Mouse (Mus musculus): ENCODE data around the gene Sorcs2. TPM values are rescaled to one million over a fixed set of nuclear protein-coding genes. Genes with fewer than 3 reads are reported as not detected.
"Not testable (repeated sequence)": the region's sequence is repeated elsewhere in the genome, so short reads cannot be mapped to it uniquely, and the experiment has no call there.

Sorcs2 gene
- total RNA-seq, 2 experiments from 2014 or later: 10.5 to 11.4 TPM

DNA sequence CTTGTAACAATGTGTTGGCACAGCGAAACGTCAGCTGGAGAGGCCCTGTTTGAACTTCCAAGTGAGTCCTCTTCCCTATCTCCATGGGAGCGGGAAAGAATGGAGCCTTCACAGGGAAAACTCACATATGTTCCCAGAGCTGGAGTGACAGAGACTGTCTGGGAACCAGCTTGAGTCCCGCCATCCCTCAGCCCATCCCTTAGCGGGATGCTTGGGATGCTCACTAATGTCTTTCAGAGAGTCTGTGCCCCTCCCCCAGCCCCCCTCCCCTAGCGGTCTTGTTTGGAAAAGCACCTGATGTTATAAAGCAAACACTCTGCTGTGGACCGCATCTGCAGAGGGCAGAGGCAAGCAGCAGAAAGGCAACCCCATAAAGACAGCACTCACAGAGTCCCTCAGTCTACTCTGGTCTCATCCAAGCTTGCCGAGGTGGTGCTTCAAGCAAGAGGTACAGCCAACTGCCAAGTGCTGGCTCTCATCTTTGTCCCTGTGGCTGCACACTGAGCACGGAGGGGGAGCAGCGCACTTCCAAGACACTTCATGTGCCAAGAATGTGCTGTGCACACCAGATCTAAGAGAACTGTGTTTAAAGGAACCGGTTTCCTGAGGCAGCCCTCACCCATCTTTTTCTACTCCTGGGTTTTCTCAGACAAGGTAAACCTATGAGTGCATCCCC is 3.0 kb downstream of the Sorcs2 start:
- no peak for DNase-seq
- intact Hi-C loops (cut with DNase I): loop anchor here (5.0 to 10.0 kb wide), 2 partner anchors 173 to 510 kb away; no protein-coding TSS in a partner anchor

DNA sequence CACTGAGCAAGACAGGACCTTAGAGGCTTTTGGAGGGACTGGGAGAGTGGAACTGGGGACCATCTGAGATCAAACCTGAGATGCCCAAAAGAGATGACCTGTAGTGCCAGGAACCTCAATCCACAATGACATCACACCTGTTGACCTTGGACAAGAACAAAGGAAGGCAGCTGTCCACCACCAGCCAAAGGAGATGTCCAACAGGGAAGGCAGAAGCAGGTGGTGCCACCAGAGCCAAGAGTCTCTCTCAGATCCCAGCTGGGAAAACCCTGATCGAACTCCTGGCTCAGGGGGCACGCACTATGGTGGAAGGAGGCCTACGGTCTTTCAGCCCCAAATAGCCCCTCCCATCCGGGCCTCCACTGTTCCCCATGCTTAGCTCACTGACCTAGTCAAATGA is 6.2 kb downstream of the Sorcs2 start:
- no peak for DNase-seq
- intact Hi-C loops (cut with DNase I): loop anchor here (10.0 kb wide), 1 partner anchor 507 kb away; no protein-coding TSS in a partner anchor

DNA sequence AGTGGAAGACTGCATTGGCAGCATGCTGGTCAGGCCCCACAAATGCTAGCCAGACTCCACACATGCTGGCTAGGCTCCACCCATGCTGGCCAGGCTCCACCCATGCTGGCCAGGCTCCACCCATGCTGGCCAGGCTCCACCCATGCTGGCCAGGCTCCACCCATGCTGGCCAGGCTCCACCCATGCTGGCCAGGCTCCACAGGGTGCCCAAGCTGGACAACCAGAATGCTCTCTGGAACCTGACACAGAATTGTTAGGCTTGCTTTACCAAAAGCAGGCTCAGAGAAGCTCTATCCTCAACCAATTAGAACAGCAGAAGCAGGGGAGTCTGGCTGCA is 7.4 kb downstream of the Sorcs2 start:
- intact Hi-C loops (cut with DNase I): loop anchor here (10.0 kb wide), 1 partner anchor 506 kb away; no protein-coding TSS in a partner anchor
- not testable (repeated sequence) for DNase-seq

DNA sequence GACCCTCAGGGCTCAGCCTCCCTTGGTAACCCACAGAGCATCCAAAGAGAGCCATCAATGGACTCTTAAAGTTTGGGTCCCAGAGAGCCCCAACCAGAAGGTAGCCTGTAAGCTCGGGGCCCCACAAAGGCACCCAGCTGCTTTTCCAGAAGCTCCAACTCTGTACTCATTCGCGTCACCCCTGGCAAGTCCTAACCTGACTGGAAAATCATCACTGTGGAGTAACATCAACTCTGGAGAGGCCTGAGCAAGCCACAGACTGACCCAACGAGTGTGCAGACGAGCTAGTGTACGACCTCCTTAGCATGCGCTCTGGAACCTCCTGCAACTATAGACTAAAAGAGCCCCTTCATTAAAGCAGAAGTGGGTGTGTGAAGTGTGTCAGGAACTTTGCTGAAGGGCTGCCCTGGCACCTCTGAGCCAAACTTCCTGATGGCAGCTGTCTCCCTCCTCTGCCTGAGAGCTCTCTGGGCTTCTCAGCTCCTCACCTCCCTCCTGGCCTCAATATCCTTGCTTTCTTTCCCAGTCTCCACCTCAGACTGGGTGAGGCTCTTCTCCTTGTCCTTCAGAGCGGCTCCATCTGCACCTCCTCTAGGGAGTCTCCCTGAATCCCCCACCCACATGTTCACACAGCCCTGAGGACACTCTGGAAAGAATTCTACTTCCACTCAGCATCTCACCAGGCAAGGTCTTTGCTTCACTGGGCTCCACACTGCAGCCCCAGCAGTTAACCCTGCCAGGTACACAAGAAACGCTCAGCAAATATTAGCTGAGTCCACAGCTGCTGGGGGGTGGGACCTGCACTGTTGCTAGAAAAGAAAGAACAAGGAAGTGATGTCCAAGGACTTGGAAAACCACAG is 8.0 kb downstream of the Sorcs2 start:
- no peak for DNase-seq
- intact Hi-C loops (cut with DNase I): loop anchor here (10.0 kb wide), 1 partner anchor 505 kb away; no protein-coding TSS in a partner anchor

DNA sequence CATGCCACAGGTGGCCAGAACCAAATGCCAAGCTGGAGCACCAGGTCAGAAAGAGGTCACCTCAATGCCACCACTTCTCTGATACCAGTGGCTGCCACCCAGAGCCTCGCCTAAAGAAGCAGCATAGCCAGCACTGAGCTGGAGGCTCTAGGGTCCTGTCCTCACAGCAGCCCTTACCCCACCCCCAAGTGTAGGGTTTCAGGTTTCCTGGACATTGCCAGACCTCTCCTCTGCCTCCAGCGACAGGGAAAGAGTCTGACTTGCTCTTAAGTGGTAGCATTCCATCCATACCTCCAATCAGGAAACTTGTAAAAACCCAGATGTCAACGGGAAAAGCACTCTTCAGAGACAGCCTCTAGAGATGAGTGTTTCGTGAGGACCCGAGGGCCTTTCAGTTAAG is 12.9 kb downstream of the Sorcs2 start:
- intact Hi-C loops (cut with DNase I): no loop called here
- no peak for DNase-seq

DNA sequence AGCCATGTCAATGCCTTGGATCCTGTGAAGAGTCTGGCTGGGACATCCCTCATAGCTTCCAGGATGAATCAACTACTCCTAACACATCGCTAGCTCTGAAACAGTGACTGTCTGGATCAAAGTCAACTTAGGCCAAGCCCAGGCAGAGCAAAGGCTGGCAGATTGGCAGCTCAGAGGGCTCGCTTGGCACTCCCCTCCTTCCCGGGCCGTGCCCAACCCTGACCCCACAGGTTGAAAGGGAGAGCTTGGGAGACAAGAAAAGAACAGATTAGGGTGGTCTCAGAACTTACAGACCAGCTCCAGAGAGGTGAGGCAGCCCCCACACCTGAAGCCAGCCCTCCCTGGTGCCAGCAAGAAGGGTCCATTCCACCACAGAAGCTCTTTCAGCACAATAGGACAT is 14.5 kb downstream of the Sorcs2 start:
- intact Hi-C loops (cut with DNase I): no loop called here

DNA sequence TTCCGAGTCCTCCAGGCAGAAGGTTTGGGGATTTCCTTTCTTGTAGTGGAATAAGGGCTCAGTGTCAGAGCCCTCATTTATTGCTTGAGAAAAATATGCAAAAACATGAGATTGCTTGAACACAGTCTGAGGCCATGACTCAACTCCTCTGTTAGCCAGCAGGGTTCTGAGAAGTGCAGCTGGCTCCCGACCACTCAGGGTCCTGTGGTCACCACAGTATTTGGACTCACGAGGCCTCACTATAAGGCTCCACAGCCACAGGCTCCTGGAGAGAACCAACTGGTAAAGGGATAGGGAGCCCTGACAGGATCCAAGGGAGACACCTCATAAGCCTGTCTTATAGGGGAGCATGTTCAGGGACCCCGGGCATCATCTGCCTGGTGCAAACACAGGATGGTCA is 15.2 kb downstream of the Sorcs2 start:
- intact Hi-C loops (cut with DNase I): no loop called here
- no peak for DNase-seq

More for the DNA sequence above, 14.5 kb downstream of the Sorcs2 start:
- no peak for DNase-seq

DNA sequence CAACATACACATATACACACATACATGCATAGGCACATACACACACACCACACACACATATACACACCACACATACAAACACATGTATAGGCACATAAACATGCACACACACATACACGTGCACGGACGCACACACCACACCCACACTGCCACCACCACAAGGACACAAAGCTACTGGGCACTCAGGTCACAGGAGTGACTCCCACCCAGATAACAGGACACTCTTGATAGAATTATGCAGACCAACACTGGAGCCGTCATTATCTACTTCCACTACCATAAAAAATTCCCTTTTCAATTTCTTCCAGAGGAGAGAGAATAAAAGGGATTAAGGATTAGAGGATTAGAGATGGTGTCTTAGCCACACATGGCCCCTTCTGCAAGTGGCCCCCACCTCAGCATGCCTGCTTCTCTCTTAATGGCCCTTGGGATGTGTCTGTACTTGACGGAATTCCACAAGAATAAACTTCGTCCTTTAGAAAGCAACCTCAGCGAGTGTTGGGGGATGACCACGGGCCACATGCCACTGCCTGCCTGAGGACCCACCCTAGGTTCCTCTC is 15.7 kb downstream of the Sorcs2 start:
- no peak for DNase-seq
- intact Hi-C loops (cut with DNase I): no loop called here

DNA sequence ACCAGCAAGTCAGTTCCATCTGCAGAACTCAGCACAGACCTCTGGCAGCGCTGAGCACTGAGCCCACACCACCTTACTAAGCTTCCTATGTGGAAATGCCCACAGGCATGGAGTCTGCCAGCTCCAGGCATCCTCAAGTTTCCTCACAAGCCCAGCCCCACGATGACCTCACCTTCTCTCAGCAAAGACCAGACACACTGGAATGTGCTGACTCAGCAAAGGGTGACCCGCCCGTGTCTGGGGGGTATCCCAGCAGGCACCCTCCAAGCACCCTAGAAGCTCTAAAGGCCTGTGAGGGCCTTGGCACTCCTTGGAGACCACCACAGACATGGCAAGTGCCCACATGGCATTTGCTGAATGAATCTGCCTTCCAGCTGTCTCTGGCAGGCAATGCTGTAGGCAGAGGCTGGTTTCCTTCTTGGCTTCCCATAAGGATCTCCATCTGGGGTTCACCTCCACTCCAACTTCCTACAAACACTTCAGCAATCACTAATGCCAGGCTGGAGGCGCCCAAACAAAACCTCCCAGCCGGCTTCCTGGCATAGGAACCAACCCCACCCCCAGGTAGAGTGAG is 17.9 kb downstream of the Sorcs2 start:
- DNase-seq: no peak
- intact Hi-C loops (cut with DNase I): no loop called here

DNA sequence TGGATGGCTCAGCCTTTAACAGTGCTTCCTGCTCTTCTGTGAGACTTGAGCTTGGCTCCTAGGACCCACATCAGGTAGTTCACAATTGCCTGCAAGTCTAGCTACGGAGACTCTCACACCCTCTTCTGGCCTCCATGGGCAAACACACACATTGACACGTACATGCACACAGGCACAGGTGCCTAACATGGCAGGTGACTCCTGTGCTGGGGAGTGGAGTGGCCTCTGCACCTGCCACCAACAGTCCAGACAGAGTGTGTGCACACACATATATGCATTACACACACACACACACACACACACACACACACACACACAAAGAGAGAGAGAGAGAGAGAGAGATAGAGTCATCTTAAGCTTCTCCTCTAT is 19.6 kb downstream of the Sorcs2 start:
- intact Hi-C loops (cut with DNase I): no loop called here
- DNase-seq: no peak

DNA sequence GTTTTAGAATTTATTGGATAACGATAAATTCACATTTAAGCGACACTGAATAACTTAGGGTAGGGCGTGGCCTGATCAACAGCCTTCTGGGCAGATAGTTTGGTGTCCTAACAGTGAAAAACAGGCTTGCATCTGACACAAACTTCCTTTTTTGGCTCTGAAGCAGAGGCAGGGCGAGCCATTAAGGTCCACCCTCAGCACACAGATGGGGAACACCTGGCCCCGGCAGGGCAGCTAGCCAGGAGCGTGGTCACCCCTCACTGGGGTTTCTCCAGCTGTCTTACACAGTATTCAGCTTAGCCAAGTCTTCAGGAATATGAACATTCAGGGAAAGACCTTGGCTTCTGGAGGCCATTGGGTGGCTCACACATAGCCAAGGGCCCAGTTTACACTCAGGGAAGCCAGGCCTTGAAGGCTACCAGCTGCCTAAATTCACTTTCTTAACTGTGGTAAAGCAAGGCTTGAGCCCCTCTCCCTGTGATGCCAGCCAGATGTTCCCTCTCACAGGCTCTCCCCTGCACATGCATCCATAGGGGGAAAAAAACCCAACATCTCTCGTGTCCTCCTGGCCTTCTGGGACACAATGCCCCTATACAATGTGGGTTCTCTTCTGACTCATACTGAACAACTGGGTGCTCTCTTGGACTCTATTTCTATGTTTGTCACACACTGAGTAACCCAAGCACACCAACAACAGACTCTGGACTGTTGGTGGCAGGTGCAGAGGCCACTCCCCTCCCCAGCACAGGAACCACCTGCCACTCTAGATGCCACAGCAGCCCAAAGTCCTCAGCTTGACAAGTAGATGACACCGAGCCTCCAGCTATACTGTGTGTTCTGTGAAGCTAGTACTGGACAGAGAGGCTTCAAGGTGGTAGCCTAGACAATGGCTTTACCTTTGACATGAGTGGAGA is 20.2 kb downstream of the Sorcs2 start:
- peak; percentile 61 to 68 for DNase-seq
- intact Hi-C loops (cut with DNase I): no loop called here

DNA sequence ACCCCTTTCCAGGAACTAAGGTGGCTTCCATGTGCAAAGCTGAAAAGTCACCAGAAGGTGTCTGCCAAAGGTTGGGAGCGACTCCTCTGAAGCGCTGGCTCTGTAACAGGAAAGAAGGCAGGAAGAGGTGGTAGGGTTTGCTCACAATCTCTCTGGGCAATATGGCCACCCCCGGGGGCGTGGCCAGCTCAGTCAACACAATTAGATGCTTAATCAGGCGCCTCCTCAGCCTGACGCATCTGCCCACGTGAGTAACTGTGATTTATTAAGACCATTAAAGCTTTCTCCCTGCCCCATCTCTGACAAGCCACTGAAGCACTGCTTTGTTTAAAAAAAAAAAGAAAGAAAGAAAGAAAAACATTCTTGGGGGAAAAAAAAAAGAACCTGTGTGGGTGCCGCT is 22.1 kb downstream of the Sorcs2 start:
- no peak for DNase-seq
- intact Hi-C loops (cut with DNase I): no loop called here

DNA sequence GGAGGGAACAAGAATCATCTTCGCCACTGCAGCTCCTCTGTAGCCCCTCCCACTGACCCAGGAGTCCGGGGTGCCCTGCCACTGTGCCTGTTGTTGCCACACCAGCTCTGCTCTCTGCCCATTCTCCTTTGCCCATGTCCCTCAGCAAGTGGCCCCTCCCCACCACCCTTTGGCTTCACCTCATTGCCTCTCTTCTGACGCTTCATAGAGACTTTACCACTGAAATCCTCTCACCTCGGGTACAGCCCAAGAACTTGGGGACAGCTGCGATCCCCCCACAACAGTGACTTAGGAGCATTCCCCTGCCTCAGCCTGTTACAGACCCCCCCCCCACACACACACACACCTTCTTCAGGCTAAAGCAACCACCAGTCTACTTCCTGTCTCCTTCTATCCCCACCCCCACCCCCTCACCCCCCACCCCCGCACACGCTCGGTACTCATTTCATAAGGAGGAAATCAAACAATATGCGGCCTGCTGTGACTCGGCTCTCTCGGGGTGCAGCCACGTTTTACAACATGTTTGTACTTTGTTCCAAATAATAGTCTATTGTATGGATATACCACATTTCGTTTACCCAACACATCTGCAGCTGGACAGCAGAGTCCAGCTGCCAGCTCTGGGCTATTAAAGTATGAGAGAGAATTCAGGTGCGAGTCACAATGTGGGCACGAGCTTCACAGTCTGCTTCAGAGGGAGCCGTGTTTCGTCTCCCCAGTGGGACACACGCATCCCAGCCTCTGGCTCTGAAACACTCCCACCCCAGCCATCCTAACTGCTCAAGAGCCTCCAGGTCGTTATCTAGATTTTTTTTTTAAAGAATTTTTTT is 23.5 kb downstream of the Sorcs2 start:
- intact Hi-C loops (cut with DNase I): no loop called here
- no peak for DNase-seq

DNA sequence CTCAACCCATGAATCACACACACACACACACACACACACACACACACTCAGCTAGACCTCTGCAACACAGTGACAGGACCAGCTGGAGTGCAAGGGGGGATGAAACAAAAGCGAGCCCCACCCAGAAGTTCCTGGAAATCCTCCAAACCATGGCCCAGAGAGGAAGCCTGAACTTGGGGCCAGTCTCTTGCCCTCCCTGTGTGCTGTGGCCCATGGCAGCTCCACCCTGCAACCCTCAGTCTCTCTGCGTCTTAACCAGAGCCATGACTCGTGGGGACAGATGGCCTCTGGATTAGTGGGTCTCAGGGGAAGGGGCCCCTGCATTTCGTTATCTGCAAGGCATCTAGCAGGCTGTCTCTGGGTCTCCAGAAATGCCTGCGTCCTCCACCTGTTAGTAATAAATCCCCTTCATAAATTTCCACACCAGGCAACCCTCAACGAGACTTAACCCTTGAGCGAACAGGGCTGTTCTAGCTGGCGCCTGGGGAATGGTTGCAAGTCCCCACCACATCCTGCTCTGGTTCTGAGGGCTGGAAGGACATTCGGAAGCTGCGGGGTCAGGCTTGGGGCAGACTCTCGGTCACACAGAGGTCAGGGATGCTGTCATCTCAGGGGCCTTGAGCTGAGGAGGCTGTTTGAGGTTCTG is 24.6 kb downstream of the Sorcs2 start:
- no peak for DNase-seq
- intact Hi-C loops (cut with DNase I): no loop called here

DNA sequence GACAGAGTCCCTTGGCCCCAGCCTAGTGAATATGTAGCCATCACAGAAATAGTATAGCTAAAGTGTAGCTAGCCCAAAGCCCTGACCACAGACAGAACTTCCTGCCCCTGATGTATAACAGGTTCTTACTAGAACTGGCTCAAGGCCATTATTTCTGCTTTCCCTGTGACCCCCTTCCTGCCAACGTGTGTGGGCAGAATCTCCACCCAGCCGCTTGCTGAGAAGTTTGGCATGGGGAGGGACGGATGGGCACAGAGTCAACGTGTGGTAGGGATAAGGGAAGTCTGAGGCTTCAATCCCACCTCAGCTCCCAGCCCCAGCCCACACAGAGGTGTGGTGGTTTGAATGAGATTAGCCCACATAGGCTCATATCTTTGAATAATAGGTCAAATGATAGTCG is 26.2 kb downstream of the Sorcs2 start:
- intact Hi-C loops (cut with DNase I): no loop called here
- no peak for DNase-seq

DNA sequence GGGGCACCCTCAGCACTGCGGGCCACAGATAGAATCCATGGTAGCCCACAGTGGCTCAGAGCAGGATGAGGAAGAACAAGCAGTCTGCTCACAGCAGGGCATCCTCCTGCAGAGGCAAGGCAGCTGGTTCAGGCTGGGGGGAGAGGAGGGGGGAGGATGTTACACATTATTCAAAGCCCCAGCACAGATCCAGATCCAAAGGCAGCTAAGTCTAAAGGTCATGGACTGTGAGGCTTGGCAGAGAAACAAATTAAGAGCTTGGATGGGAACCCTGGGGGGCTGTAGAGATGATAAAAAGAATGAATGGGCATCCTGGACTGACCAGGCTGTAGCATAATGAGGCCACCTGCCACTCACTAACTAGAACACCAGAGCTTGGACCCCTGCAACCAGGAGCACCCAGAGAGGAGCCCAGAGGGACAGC is 28.7 kb downstream of the Sorcs2 start:
- intact Hi-C loops (cut with DNase I): no loop called here
- no peak for DNase-seq

DNA sequence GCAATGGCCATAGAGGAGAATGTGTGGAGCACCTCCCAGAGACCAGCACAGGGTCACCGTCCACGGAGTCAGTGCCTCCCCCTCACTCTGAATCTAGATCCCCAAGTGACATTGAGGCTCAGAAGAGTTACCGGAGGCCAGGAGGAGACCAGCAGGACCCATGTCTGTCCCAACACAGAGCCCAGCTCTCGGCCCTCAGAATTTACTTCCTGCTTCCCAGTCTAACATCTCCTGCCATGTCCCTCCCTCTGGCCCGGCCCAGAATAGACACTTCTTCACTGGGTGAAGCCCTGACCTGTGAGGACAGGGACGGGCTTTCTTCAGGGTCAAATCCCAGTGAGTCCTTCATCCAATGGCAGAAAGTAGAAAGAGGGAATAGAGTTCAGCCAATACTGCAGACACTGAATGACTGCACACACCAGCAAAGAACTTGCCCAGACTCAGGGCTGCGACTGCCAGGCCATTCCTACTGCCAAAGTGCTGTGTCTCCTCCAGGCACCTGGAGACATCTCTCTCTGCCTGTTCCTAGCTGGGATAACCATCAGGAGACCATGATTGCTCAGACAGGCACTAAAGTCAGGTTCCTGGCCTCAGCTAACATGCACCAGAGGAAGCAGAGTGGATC is 29.3 kb downstream of the Sorcs2 start:
- intact Hi-C loops (cut with DNase I): no loop called here
- DNase-seq: no peak

DNA sequence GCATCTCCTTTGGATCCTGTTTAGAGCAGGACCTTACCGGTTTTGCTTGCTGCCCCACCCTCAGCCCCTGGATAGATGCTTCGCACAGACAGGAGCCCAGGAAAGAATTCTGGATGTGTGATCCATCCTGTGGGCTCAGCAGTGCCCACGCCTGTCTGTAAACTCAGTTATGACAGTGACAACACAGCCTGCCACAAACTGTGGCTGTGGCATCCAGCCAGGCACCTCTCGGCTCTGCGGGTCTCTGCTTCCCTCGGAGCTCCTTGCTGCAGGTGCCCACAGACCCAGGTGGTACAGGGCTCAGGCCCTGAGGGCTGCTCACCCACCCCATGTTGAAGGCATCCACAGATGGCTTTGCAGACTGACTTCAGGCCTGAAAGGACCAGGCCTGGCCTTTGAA is 30.0 kb downstream of the Sorcs2 start:
- no peak for DNase-seq
- intact Hi-C loops (cut with DNase I): no loop called here
